Mouse (Mus musculus): Measurements from ENCODE around the gene Icam2.

The Icam2 gene

GRCm38 (mm10) chr11:106390757-106391156 is 2.9 kb upstream of the Icam2 start:
- no peak for DNase-seq

GRCm38 (mm10) chr11:106389611-106390010 is 1.7 kb upstream of the Icam2 start:
- no peak for DNase-seq

GRCm38 (mm10) chr11:106387020-106387419 is 855 bp downstream of the Icam2 start:
- DNase-seq: no peak

- DNase-seq: no peak
Observed at GRCm38 (mm10) chr11:106386409-106386808, 1.5 kb downstream of the Icam2 start.

DNA sequence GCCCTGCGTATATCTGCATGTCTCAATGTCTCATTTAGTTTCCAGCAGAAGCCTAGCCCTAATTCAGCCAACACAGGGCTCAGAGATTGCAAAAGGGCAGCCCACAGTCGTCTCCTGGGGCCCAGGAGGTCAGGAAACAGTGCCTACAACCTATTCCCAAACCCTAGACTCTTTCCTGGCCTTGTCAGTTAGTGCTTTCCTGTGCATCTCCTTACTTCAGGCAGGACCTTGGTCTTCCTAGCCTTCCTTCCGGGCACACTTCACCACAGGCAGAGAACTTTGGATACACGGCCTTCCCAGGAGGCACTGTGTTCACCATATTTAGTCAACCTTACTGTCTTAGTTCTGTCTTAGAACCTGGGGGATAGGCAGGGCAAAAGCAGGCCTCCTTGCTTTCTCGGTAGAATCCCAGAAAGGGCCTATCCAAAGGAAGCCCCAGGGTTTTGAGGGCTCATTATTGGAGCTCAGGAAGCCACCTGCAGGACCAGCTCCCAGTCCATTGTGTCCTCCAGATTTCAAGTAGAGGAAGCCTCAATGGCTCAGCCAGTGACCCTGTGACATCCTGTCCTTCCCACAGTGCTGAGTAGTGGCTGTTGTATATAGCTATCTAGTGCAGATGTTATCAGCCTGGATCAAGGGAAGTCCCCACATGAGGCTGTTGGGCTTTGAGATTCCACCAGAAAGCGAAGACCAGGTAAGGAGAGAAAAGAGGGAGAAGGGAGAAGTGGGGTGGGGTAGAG is 4.7 kb downstream of the Icam2 start:
- DNase-seq: no peak

- no peak for DNase-seq
Observed at GRCm38 (mm10) chr11:106382424-106382823, 5.5 kb downstream of the Icam2 start.

GRCm38 (mm10) chr11:106381883-106382282 is 6.0 kb downstream of the Icam2 start:
- peak; percentile 19 to 49 for DNase-seq

DNA sequence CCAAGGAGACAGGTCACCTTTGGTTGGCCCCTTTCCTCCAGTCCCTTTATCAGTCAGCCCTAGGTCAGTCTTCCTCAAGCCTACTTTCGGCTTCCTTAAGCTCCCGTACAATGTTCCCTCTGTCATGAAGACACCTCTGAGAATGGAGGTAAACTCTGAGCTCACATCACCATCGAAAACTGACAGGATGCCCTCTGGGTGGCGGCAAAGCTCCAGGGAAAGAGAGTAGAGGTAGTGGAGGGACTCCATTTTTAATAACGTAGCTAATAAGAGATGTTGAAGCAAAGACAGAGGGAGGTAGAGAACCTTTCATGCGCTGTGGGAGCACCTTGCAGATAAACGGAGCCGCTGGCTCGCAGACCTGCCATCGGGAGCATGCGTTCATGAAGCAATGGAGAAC is 6.9 kb downstream of the Icam2 start:
- no peak for DNase-seq

GRCm38 (mm10) chr11:106374979-106375378 is 12.9 kb downstream of the Icam2 start:
- no peak for DNase-seq

DNA sequence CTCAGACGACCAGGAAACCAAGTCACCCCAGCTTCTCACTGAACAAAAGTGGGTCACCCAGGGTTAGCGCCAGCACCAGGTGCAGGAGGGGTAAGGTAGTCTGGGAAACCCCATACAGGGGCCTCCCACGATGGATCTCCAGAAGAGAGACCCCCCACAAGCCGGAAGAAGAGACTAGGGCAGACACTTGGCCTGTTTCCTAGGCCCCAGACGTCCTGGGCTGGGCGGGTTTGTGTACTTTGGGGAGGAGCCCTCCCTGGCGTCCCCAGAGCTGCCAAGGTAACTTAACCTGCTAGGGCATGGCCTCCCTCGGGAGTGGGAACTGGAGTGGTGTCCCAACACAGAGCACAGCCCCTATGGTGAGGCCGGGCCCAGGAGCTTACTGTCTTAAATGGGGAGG is 13.3 kb downstream of the Icam2 start:
- DNase-seq: no peak

DNA sequence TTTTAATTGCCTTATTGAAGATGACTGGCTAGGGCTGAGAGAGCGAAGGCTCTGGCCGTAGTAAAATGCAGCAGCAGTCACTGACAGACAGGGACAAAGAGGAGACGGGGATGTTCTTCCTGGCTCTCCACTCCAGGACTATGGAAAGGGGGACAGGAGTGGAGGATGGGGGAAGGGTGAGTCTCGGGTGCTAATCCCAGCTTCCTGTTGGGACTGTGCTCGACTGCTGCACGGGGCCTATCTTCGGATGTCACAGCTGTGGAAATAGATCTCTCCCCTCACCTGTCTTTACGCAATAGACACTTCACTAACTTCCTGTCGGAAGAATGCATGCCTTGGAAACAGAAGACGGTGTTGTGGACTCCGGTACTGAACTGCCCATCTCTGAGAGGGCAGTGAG is 13.9 kb downstream of the Icam2 start:
- no peak for DNase-seq

DNA sequence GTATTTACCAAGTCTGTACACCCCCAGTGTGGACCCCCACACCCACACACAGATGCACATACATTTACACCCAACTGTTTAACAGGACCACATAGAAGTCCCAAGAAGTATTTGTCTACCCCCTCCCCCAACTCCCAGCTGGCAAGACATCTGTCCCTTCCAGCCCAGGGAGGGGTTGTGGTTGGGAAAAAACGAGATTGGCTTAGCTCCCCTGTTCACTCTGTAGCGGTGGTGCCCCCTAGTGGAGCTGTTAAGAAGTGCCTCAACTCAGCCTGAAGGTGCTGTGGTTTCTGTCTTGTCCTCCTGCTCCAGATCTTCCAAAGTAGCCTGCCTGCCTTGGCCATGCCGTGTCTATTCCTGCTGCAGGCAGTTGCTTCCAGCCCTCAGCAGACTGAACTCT is 21.6 kb downstream of the Icam2 start:
- DNase-seq: peak; percentile 86 to 95

DNA sequence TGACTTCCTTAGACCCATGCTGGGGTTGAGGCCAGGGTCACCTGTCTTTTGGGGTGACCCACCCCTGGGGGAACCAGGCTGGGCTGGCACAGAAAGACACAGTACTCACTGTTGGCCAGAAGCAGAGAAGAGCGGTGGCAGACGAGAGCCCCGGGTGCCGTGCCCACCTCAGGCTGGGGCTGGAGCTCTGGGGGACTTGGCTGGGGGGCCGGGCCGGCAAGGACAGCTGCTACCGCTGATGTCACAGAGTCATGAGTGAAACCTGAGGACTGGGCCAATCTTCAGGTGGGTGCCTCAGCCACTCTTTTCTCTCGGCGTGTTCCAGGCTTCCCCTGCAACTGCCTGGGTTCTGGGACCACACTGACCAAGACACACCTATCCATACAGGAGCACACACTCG is 22.5 kb downstream of the Icam2 start, which contains the start of gene Prr29:
Prr29 (plus strand) TSS at position 107 of the 400 bp plus-strand sequence.
- DNase-seq: no peak

DNA sequence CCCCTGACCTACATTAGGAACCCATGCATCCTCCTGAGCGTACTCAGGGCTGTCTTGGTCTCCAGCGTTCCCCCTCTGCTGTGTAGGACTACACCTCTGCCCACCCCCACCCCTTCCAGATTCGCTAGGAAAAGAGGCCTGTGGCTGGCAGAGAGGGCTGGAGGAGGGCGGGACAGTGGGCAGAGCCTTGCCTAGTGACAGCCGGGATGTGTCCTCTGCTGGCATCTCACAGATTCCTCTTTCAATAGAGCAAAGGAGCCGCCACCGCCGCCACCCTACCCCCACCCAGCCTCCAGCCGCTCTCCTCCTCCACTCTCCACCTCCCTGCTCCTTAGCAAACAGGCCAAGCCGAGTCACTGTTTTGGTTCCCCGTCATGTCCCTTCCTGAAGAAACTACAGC is 23.2 kb downstream of the Icam2 start:
- DNase-seq: peak; percentile 15 to 49

- peak in 1 of 2 experiments; percentile 39 for DNase-seq
Observed at GRCm38 (mm10) chr11:106359350-106359749, 28.5 kb downstream of the Icam2 start.

- DNase-seq: peak; percentile 71
Observed at GRCm38 (mm10) chr11:106355382-106356128, 32.3 kb downstream of the Icam2 start.

- no peak for DNase-seq
Observed at GRCm38 (mm10) chr11:106354181-106354580, 33.7 kb downstream of the Icam2 start.

DNA sequence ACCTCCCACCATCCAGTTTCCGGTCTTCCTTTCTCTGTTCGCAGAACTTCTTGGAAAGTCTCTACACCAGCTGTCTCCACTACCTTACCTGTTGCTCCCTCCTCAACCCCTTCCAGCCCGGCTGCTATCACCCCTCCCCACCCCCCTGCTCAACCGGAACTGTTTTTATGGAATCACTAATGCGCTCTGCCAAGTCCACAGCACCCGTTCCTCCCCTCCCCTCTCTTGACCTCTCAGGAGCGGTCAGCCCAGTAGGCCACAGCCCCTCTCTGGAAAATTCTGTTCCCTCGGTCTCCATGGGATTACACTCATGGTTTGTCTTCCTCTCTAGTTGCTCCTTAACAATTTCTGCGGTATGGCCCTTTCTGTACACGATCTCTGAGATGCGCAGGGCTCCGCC is 34.7 kb downstream of the Icam2 start, which contains the start of gene Scn4a:
Scn4a (minus strand) TSS at position 101 of the 400 bp plus-strand sequence.
- DNase-seq: no peak

GRCm38 (mm10) chr11:106351941-106352340 is 35.9 kb downstream of the Icam2 start:
- DNase-seq: no peak

DNA sequence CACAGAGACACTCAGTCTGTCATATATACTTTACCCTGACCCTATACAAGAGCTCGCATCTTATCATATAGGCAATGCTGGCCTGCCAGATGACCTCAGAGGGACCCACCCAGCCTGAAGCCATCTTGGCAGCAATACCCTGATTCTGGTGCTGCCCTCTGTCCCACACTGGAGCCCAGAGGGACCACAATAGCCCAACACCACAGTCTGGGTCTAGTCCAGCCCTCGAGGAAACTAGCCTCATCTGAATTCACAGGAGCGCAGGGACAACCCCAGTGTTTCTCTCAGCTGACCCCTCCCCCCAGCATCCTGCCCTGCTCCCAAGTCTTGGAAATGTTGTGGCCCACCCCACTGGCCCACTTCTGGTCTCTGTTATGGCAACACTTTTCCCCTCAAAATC is 36.6 kb downstream of the Icam2 start:
- DNase-seq: no peak

DNA sequence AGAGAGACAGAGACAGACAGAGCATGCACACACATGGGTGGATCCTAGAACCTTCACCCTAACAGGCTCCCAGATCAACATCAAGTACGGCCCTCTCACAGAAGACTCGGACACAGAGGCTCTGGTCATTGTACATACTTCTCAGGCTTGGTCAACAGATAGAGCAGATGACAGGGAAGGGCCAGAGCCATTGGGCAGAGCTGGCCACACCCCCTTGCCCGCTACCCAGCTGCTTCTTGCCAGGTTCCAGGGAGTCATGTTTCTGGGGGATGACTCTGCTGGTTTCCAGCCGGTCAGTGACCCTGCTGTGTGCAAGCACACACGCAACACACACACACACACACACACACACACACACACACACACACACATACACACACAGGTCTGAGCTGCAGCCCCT is 37.0 kb downstream of the Icam2 start:
- DNase-seq: no peak

GRCm38 (mm10) chr11:106349772-106350171 is 38.1 kb downstream of the Icam2 start:
- DNase-seq: no peak

- DNase-seq: no peak
Observed at GRCm38 (mm10) chr11:106344910-106345309, 43.0 kb downstream of the Icam2 start.

DNA sequence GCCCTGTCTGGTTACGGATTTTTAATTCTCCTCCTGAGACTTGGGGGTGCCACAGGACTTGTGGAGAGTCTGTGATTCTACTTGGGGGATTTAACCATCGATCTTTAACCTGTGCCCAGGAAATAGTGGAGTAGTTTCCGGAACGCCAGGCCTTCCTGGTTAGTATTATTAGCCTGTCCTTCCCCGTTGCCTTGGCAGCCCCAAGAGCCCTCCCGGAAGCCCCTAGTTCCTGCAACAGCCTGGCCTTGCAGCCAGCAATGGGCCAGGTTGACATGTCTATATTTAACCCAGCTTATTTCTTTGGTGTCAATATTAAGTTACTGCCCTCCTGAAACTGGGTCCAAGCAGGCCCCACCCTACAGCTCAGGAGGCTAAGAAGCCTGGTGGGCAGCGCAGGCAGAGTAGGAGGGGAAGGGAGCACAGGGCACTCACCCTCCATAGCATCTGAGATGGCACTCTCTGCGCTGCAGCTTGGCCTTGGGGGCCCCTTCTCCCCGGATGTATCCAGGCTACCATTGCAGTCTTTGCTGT is 46.8 kb downstream of the Icam2 start:
- DNase-seq: no peak
